Mouse (Mus musculus) CH12.LX (cell line): Measurements from ENCODE around the gene Cfap61. TPM values are rescaled to one million over a fixed set of nuclear protein-coding genes. Genes with fewer than 3 reads are reported as not detected.

Experiments
- DNase-seq: peaks from one replicate; pipeline ENCODE4 v3.0.0-alpha.2; 2013; ENCODE audit errors: extremely low read depth
- H3K27ac ChIP-seq: 2 replicates; pipeline ENCODE4 v1.5.1; 2012; ENCODE audit warnings: low read depth, mild to moderate bottlenecking, control low read depth, moderate library complexity; ENCODE audit not compliant: insufficient read depth
- H3K27me3 ChIP-seq: replicated peaks from 2 replicates; pipeline ENCODE3; 2012; ENCODE audit warnings: inconsistent platforms
- H3K36me3 ChIP-seq, 2 experiments: replicated peaks in 1 of 2; 2 replicates each; pipeline versions ENCODE3 to v1.6.1; 2012; ENCODE audit warnings: inconsistent platforms in 1 of 2, low read length in 1 of 2, mild to moderate bottlenecking in 1 of 2, mixed read lengths in 1 of 2, moderate library complexity in 1 of 2; ENCODE audit not compliant: control insufficient read depth in 1 of 2, insufficient read depth in 1 of 2
- H3K4me1 ChIP-seq, 2 experiments: 2 replicates each; pipeline ENCODE4 v1.6.1; 2012; ENCODE audit warnings: inconsistent platforms in 1 of 2, moderate library complexity in 1 of 2; ENCODE audit not compliant: insufficient read depth in 2 of 2, control insufficient read depth in 1 of 2
- H3K4me2 ChIP-seq: 2 replicates; pipeline ENCODE4 v1.6.1; 2012; ENCODE audit warnings: low read depth, mild to moderate bottlenecking, control low read depth; ENCODE audit not compliant: poor library complexity, insufficient read depth, severe bottlenecking
- H3K4me3 ChIP-seq, 3 experiments: fragments of 150-350 bp in 1 of 3; sonication (generic) in 1 of 3; replicated peaks in 1 of 3; 2 replicates each; pipeline versions ENCODE3 to v1.5.1; 2011 to 2012; ENCODE audit warnings: low read depth in 2 of 3, low read length in 2 of 3, mild to moderate bottlenecking in 2 of 3, moderate library complexity in 2 of 3, control low read depth in 1 of 3, improper control_type of control experiment in 1 of 3, inconsistent platforms in 1 of 3, mixed read lengths in 1 of 3; ENCODE audit not compliant: poor library complexity in 1 of 3
- H3K79me2 ChIP-seq: replicated peaks from 2 replicates; pipeline ENCODE4 v1.6.1; 2012; ENCODE audit warnings: mild to moderate bottlenecking, moderate library complexity; ENCODE audit not compliant: control insufficient read depth, poor library complexity, insufficient read depth, severe bottlenecking; ENCODE audit errors: extremely low read depth
- H3K9ac ChIP-seq: 2 replicates; pipeline ENCODE4 v1.6.1; 2012; ENCODE audit warnings: low read depth, mild to moderate bottlenecking, control low read depth, moderate library complexity; ENCODE audit not compliant: insufficient read depth
- H3K9me3 ChIP-seq: replicated peaks from 2 replicates; pipeline ENCODE3; 2012; ENCODE audit warnings: low read length, inconsistent platforms, mixed read lengths
- CHD2 ChIP-seq: IDR thresholded peaks from 2 replicates; pipeline ENCODE4 v1.6.1; 2011; ENCODE audit warnings: low read length, improper control_type of control experiment
- CTCF ChIP-seq, 2 experiments: IDR thresholded peaks in 1 of 2; conservative IDR thresholded peaks in 1 of 2; 2 replicates each; pipeline ENCODE4 v1.5.1; 2011 to 2012; ENCODE audit warnings: low read depth in 2 of 2, low read length in 2 of 2, improper control_type of control experiment in 1 of 2, inconsistent platforms in 1 of 2, mild to moderate bottlenecking in 1 of 2, moderate library complexity in 1 of 2
- E2F4 ChIP-seq: IDR thresholded peaks from 2 replicates; pipeline ENCODE4 v1.6.1; 2011; ENCODE audit warnings: low read depth, low read length, improper control_type of control experiment; ENCODE audit not compliant: insufficient replicate concordance
- ELF1 ChIP-seq: IDR thresholded peaks from 2 replicates; pipeline ENCODE4 v1.6.1; 2014; ENCODE audit warnings: low read depth, mild to moderate bottlenecking, inconsistent platforms, low read length, improper control_type of control experiment
- EP300 ChIP-seq: IDR thresholded peaks from 2 replicates; pipeline ENCODE4 v1.6.1; 2011; ENCODE audit warnings: low read length, improper control_type of control experiment
- ETS1 ChIP-seq: conservative IDR thresholded peaks from 2 replicates; pipeline ENCODE4 v1.6.1; 2012; ENCODE audit warnings: low read depth, mild to moderate bottlenecking, inconsistent platforms, low read length, improper control_type of control experiment, moderate library complexity
- GABPA ChIP-seq: IDR thresholded peaks from 2 replicates; pipeline ENCODE4 v1.6.1; 2012; ENCODE audit warnings: low read depth, low read length, improper control_type of control experiment, inconsistent platforms; ENCODE audit not compliant: insufficient replicate concordance
- HCFC1 ChIP-seq: IDR thresholded peaks from 2 replicates; pipeline ENCODE4 v1.6.1; 2012; ENCODE audit warnings: low read depth, mild to moderate bottlenecking, inconsistent platforms, low read length, improper control_type of control experiment
- IRF4 ChIP-seq: IDR thresholded peaks from 2 replicates; pipeline ENCODE4 v1.6.1; 2014; ENCODE audit warnings: low read depth, mild to moderate bottlenecking, inconsistent platforms, low read length, improper control_type of control experiment
- JUN ChIP-seq: IDR thresholded peaks from 2 replicates; pipeline ENCODE4 v1.6.1; 2011; ENCODE audit warnings: low read depth, mild to moderate bottlenecking, low read length, improper control_type of control experiment, moderate library complexity; ENCODE audit not compliant: insufficient read depth
- JUND ChIP-seq: conservative IDR thresholded peaks from 2 replicates; pipeline ENCODE4 v1.6.1; 2011; ENCODE audit warnings: low read depth, low read length, improper control_type of control experiment
- KAT2A ChIP-seq: IDR thresholded peaks from 2 replicates; pipeline ENCODE4 v1.6.1; 2012; ENCODE audit warnings: low read length, improper control_type of control experiment, inconsistent platforms; ENCODE audit not compliant: insufficient replicate concordance
- MAZ ChIP-seq: IDR thresholded peaks from 2 replicates; pipeline ENCODE4 v1.6.1; 2012; ENCODE audit warnings: low read depth, mild to moderate bottlenecking, inconsistent platforms, low read length, improper control_type of control experiment, moderate library complexity
- MEF2A ChIP-seq: IDR thresholded peaks from 2 replicates; pipeline ENCODE4 v1.6.1; 2014; ENCODE audit warnings: low read depth, mild to moderate bottlenecking, inconsistent platforms, low read length, improper control_type of control experiment, borderline replicate concordance
- MYC ChIP-seq: IDR thresholded peaks from 2 replicates; pipeline ENCODE4 v1.6.1; 2011; ENCODE audit warnings: low read depth, mild to moderate bottlenecking, improper control_type of control experiment, low read length
- NELFE ChIP-seq: IDR thresholded peaks from 2 replicates; pipeline ENCODE4 v1.6.1; 2011; ENCODE audit warnings: low read depth, low read length, improper control_type of control experiment
- PAX5 ChIP-seq: IDR thresholded peaks from 2 replicates; pipeline ENCODE4 v1.6.1; 2012; ENCODE audit warnings: low read length, inconsistent platforms, mixed read lengths
- POLR2A ChIP-seq: IDR thresholded peaks from 2 replicates; pipeline ENCODE4 v1.6.1; 2011; ENCODE audit warnings: low read depth, mild to moderate bottlenecking, improper control_type of control experiment, low read length
- RCOR1 ChIP-seq: conservative IDR thresholded peaks from 2 replicates; pipeline ENCODE4 v1.6.1; 2012; ENCODE audit warnings: low read depth, mild to moderate bottlenecking, inconsistent platforms, low read length, improper control_type of control experiment
- SIN3A ChIP-seq: IDR thresholded peaks from 2 replicates; pipeline ENCODE4 v1.6.1; 2012; ENCODE audit warnings: low read length, improper control_type of control experiment, inconsistent platforms
- TCF12 ChIP-seq: IDR thresholded peaks from 2 replicates; pipeline ENCODE4 v1.6.1; 2014; ENCODE audit warnings: low read depth, mild to moderate bottlenecking, inconsistent platforms, low read length, improper control_type of control experiment
- UBTF ChIP-seq: IDR thresholded peaks from 2 replicates; pipeline ENCODE4 v1.6.1; 2012; ENCODE audit warnings: low read depth, mild to moderate bottlenecking, inconsistent platforms, low read length, improper control_type of control experiment, moderate library complexity
- USF1 ChIP-seq: IDR thresholded peaks from 2 replicates; pipeline ENCODE4 v1.6.1; 2014; ENCODE audit warnings: low read depth, mild to moderate bottlenecking, inconsistent platforms, low read length, improper control_type of control experiment
- USF2 ChIP-seq: conservative IDR thresholded peaks from 2 replicates; pipeline ENCODE4 v1.6.1; 2011; ENCODE audit warnings: low read depth, low read length, improper control_type of control experiment
- ZMIZ1 ChIP-seq: IDR thresholded peaks from 2 replicates; pipeline ENCODE4 v1.6.1; 2012; ENCODE audit warnings: low read depth, mild to moderate bottlenecking, inconsistent platforms, low read length, improper control_type of control experiment
- dilution Hi-C: fragments of 300-500 bp; cut with MboI; formaldehyde crosslinking; loops from 2 replicates; pipeline ENCODE4 v1.14.3; 2020; ENCODE audit warnings: low sequenced_read_pairs; ENCODE audit not compliant: extremely low pct_unique_long_range_greater_than_20kb, extremely low pct_ligation_motif_present
- in situ Hi-C: fragments of 300-500 bp; cut with MboI; formaldehyde crosslinking; loops from 3 replicates; pipeline ENCODE4 v1.14.3; 2019; ENCODE audit warnings: low sequenced_read_pairs, low pct_ligation_motif_present, low pct_unique_long_range_greater_than_20kb, mixed read lengths
- polyA plus RNA-seq: library from polyadenylated mRNA; unstranded; fragments of >175 nt; gene quantifications from 2 replicates; pipeline ENCODE4 v1.2.1, GENCODE M21; 2012; ENCODE audit warnings: low read depth; ENCODE audit not compliant: insufficient read length
- total RNA-seq, 2 experiments: library from RNA; depleted of rRNA; stranded (reverse); fragments of 300-350 nt in 1 of 2; fragments of >200 nt in 1 of 2; gene quantifications; 2 replicates each; pipeline ENCODE4 v1.2.3; 2012 to 2014

Cfap61 gene
- total and polyA plus RNA-seq, 3 experiments, result 0.34 TPM; not detected in 2

GRCm38 (mm10) chr2:146149206-146149974 lies 214.8 kb downstream of the Cfap61 start:
- in situ Hi-C loops (no loop called here), dilution Hi-C loops (no loop called here)
- H3K4me2 ChIP-seq, result no peak overlapping the region
- H3K27me3 ChIP-seq, result no peaks in the 10 kb centered on the region
- H3K9me3 ChIP-seq, result no peaks in the 10 kb centered on the region
- H3K27ac ChIP-seq, result no peak overlapping the region
- H3K9ac ChIP-seq, result no peak overlapping the region
- DNase-seq, result no peak
- no peaks in the 10 kb centered on the region for H3K4me1 ChIP-seq
- TF ChIP-seq MYC (no peak), E2F4 (no peak), ZMIZ1 (no peak), MEF2A (no peak), TCF12 (no peak), UBTF (no peak), POLR2A (no peak), PAX5 (no peak), IRF4 (no peak), ELF1 (no peak), SIN3A (no peak), JUND (no peak), RCOR1 (no peak), USF2 (no peak), EP300 (no peak), HCFC1 (no peak), NELFE (no peak), CHD2 (no peak), CTCF (conservative IDR thresholded peaks at IDR 0.05 in 1 of 2, IDR thresholded peaks at IDR 0.05 in 1 of 2; ENCODE audit: low read depth in 2 of 2, low read length in 2 of 2) (no peak)
- H3K36me3 ChIP-seq, result no peaks in the 10 kb centered on the region
- no peak overlapping the region for H3K4me3 ChIP-seq
- no peaks in the 10 kb centered on the region for H3K79me2 ChIP-seq

DNA sequence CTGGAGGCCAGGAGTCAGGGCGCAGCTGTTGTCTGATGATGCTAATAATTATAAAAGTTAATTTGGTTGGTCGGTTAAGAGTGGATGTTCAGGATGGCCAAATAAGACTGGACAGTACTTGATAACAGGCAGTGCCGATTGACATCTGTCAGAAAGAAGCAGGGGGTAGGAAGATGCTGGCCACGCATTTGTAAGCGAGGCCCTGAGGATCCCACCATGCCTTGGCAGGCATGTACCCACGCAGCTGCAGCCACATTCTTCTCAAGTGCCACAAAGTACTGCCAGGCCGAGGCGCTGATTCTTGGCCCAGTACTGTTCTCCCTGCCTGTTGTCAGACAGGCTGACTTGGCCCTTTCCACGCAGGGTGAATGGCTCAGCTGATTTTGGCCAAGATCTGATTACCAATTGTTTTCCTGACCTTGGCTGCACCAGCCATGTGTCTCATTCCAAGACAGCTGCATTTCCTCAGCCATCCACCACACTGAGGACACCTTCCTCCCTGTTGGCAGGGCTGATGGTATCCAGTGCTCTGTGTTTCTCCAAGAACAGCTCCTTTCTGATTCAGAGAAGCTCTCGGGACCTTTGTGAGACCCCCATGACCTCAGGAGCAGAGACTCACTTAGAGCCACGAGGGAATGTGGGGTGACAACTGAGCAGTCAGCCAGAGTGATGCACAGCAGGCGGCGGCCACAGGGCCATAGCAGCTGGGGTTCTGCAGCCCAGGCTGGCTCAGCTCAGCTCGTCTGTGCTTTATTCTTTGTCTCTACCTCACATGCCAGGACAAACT lies 233.6 kb downstream of the Cfap61 start:
- Histone ChIP-seq H3K36me3 (no peaks in the 10 kb centered on the region), H3K4me2 (no peak overlapping the region), H3K9me3 (no peaks in the 10 kb centered on the region), H3K79me2 (no peaks in the 10 kb centered on the region), H3K4me1 (no peaks in the 10 kb centered on the region; a peak in 1 of 4 replicates), H3K9ac (no peak overlapping the region), H3K27ac (no peak overlapping the region), H3K4me3 (no peak overlapping the region), H3K27me3 (no peaks in the 10 kb centered on the region)
- no peak for TF ChIP-seq ETS1
- TF ChIP-seq JUN, result no peak
- TF ChIP-seq KAT2A, result no peak
- TF ChIP-seq USF1, result no peak
- no peak for TF ChIP-seq JUND
- no peak for TF ChIP-seq UBTF
- TF ChIP-seq GABPA, result no peak
- no peak for TF ChIP-seq HCFC1
- no peak for TF ChIP-seq ZMIZ1
- no peak for TF ChIP-seq CHD2
- TF ChIP-seq MAZ, result no peak
- TF ChIP-seq SIN3A, result no peak
- no peak for TF ChIP-seq TCF12
- TF ChIP-seq E2F4, result no peak
- dilution Hi-C loops, result no loop called here
- in situ Hi-C loops, result no loop called here
- DNase-seq, result no peak
